Mouse (Mus musculus) adrenal gland, adult 18-20 months (tissue): ENCODE measurements around the gene Nkg7. TPM values are rescaled to one million over a fixed set of nuclear protein-coding genes. Genes with fewer than 3 reads are reported as not detected.

Experiments used
- microRNA-seq, 2 experiments: library from miRNA; unstranded; fragments of <30 nt; microRNA quantifications; one replicate each; pipeline ENCODE4 v1.2.0; 2021; ENCODE audit warnings: borderline number of aligned reads in 2 of 2
- total RNA-seq, 2 experiments: library from RNA; stranded (reverse); gene quantifications; 1 replicate in 1 of 2; 2 replicates in 1 of 2; pipeline ENCODE4 v1.2.3; 2021

The Nkg7 gene
- total RNA-seq, 2 experiments from 2014 or later, result 0.83 to 3.2 TPM

Small RNAs within 50 kb of the gene (microRNA-seq; reads per million reads assigned to microRNA genes)
- 5.2 to 6.7 reads per million in 2 experiments for gene Mir7051

Other genes with a start within 250 kb of the Nkg7 start
- 10 to 100 TPM; 20.1 to 20.9 TPM for gene Zfp715, start 123.8 kb upstream of the Nkg7 start, total RNA-seq
- not detected for gene Siglecf, start 85.7 kb upstream of the Nkg7 start, total RNA-seq
- under 1 TPM; 0.46 to 0.54 TPM for gene Siglecg, start 28.9 kb upstream of the Nkg7 start, total RNA-seq
- gene Lim2, start 9.4 kb upstream of the Nkg7 start, total RNA-seq, result not detected
- not detected for gene Cldnd2, start 3.7 kb downstream of the Nkg7 start, total RNA-seq
- gene Etfb, start 7.0 kb downstream of the Nkg7 start, total RNA-seq, result 100 to 1,000 TPM; 440 to 834 TPM
- under 1 TPM in 1 of 2 experiments, not detected in 1; 0.43 TPM for gene Gm45233, start 7.1 kb downstream of the Nkg7 start, total RNA-seq
- gene Vsig10l, start 26.1 kb downstream of the Nkg7 start, total RNA-seq, result 1 to 10 TPM; 1.6 to 4.2 TPM
- 1 to 10 TPM; 1.3 to 1.5 TPM for gene Iglon5, start 53.0 kb downstream of the Nkg7 start, total RNA-seq
- not detected for gene 4931406B18Rik, start 68.9 kb downstream of the Nkg7 start, total RNA-seq
- 1 to 10 TPM; 3.3 to 5.4 TPM for gene Cd33, start 107.4 kb downstream of the Nkg7 start, total RNA-seq
- gene Zfp658, start 125.2 kb downstream of the Nkg7 start, total RNA-seq, result 1 to 10 TPM; 2.2 TPM
- gene Zfp719, start 142.5 kb downstream of the Nkg7 start, total RNA-seq, result 10 to 100 TPM; 15.3 to 17.6 TPM
- gene Zfp819, start 170.1 kb downstream of the Nkg7 start, total RNA-seq, result under 1 TPM in 1 of 2 experiments, not detected in 1; 0.13 TPM
- gene Ceacam18, start 197.6 kb downstream of the Nkg7 start, total RNA-seq, result not detected
- gene Siglece, start 223.1 kb downstream of the Nkg7 start, total RNA-seq, result 1 to 10 TPM; 3.4 to 3.6 TPM
- gene Ctu1, start 234.9 kb downstream of the Nkg7 start, total RNA-seq, result 10 to 100 TPM; 10.9 to 13.9 TPM